Mouse (Mus musculus): ENCODE measurements at regions not wholly inside any gene's neighbourhood (a gene's known extent, or its start where the extent isn't known, plus 50 kb on each side); places are given as distances from the start of the nearest gene placed in this dataset.

DNA sequence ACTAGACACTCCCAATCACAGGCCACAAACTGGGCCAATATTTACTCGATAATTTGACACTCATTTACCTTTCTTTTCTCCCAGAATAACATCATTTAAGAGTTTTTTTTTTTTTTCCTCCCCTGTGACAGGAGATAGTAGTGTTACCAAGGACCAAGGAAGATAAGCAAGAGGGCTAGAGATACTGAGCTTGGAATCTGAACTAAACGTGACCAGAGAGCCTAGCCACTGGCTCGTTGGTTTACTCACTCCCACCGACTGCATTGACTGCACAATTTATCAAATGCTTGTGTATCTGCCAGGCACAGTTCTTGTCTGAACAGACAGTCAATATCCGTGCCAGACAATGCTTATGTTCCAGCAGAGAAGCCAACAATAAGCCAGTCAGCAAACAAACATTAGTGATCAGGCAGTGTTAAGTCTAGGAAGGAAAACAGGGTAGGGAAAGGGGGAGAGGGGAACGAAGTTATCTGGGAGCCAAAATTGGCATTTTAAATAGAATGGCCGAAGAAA lies 213.3 kb downstream of the Sox4 start:
- no peak for TF ChIP-seq CTCF (conservative IDR thresholded peaks at IDR 0.05 in 1 of 2, IDR thresholded peaks at IDR 0.05 in 1 of 2; ENCODE audit: low read depth in 2 of 2, low read length in 2 of 2)
- no peak for TF ChIP-seq MXI1 (IDR thresholded peaks at IDR 0.05; ENCODE audit: low read depth, low read length)
- no peak for TF ChIP-seq CHD2 (IDR thresholded peaks at IDR 0.05; ENCODE audit: low read length)
- TF ChIP-seq POLR2A (IDR thresholded peaks at IDR 0.05; ENCODE audit: low read depth, low read length), result no peak
- TF ChIP-seq UBTF (IDR thresholded peaks at IDR 0.05; ENCODE audit: low read depth, low read length), result no peak
- TF ChIP-seq ZC3H11A (IDR thresholded peaks at IDR 0.05; ENCODE audit: low read depth, low read length), result no peak
- TF ChIP-seq ZMIZ1 (IDR thresholded peaks at IDR 0.05; ENCODE audit: low read depth, low read length), result no peak
- no peak for TF ChIP-seq RCOR1 (conservative IDR thresholded peaks at IDR 0.05; ENCODE audit: low read depth, low read length)
- no peak for TF ChIP-seq EP300 (IDR thresholded peaks at IDR 0.05; ENCODE audit: low read length)
- no peak for TF ChIP-seq ZNF384 (IDR thresholded peaks at IDR 0.05; ENCODE audit: low read depth, low read length)
- TF ChIP-seq TBP (conservative IDR thresholded peaks at IDR 0.05; ENCODE audit: low read depth, low read length), result no peak

Data from CH12.LX (cell line).